Mouse (Mus musculus) liver, adult 2 months (tissue): ENCODE data around the gene Pola2.
A peak's percentile ranks its signal among the peaks of the same experiment; 100 is the strongest.

Experiments
- CTCF ChIP-seq: fragments of 200-500 bp; IDR thresholded peaks from 2 replicates; pipeline ENCODE4 v1.5.1; 2011; ENCODE audit warnings: low read depth, low read length, control low read depth
- POLR2A ChIP-seq: fragments of 200-500 bp; IDR thresholded peaks from 2 replicates; pipeline ENCODE4 v1.6.1; 2011; ENCODE audit warnings: low read length, control low read depth; ENCODE audit not compliant: insufficient read depth; ENCODE audit errors: extremely low read depth

DNA sequence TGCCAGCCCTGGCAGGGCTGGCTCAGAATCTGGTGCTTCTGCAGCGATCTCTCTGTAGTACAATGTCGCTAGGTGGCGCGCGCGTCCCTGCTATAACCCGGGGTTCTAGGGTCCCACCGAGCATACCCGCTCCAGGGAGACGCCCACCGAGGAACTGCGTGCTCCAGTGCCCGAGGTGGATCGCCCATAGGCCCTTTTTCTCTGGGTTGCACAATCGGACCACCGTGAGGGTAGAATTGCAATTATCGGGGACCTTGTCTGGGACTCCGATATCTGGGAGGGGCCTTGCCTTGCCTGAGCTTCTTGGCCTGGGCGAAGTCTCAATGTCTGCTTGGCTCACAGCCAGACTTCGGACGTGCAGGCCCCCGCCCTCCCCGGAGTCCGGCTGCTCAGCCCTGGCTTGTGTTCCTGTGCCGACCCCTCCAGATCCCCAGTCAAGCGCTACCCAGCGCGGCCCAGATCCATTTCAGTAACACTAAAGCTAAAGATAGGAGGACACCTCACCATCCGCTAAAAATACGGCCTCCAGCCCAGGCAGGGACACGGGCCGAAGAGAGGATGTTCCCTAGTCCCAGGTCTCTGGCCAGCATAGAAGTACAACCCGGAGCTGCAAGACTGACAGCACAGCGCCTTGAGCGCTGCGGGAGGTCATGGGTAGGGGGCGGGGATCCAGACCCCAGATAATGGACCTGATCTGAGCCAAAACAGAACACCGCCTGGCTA, 39.9 kb downstream of the Pola2 start:
- TF ChIP-seq CTCF (peak; percentile 83), POLR2A (no peak)
